Mouse (Mus musculus) heart, embryonic 10.5 days (tissue): ENCODE data around the gene Cenpu. TPM values are rescaled to one million over a fixed set of nuclear protein-coding genes. Genes with fewer than 3 reads are reported as not detected.

ENCODE experiments used
- DNase-seq: peaks from one replicate; pipeline ENCODE4 v3.0.0-alpha.2; 2017; ENCODE audit warnings: low spot score
- H3K27ac ChIP-seq: fragments of 300-500 bp; sonication (generic); 2 replicates; pipeline ENCODE4 v1.5.1; 2016; ENCODE audit warnings: mild to moderate bottlenecking
- H3K27me3 ChIP-seq: fragments of 300-500 bp; sonication (generic); 2 replicates; pipeline ENCODE4 v1.6.1; 2016; ENCODE audit warnings: mild to moderate bottlenecking; ENCODE audit not compliant: poor library complexity, insufficient read depth, severe bottlenecking
- H3K36me3 ChIP-seq: fragments of 300-500 bp; sonication (generic); 2 replicates; pipeline ENCODE4 v1.6.1; 2016; ENCODE audit warnings: mild to moderate bottlenecking, moderate library complexity
- H3K4me1 ChIP-seq: fragments of 300-500 bp; sonication (generic); 2 replicates; pipeline ENCODE4 v1.6.1; 2016; ENCODE audit warnings: mild to moderate bottlenecking
- H3K4me3 ChIP-seq: fragments of 300-500 bp; sonication (generic); 2 replicates; pipeline ENCODE4 v1.5.1; 2016; ENCODE audit warnings: mild to moderate bottlenecking, moderate library complexity
- H3K9me3 ChIP-seq: fragments of 300-500 bp; sonication (generic); 2 replicates; pipeline ENCODE4 v1.6.1; 2016; ENCODE audit warnings: mild to moderate bottlenecking, moderate library complexity
- WGBS: fragments of 180-500 bp; shearing (Covaris S2); methylation state at CpG from one replicate; pipeline ENCODE4 v1.1.7; 2016; 5-methylcytosine and 5-hydroxymethylcytosine counted together
- polyA plus RNA-seq: library from polyadenylated mRNA; unstranded; fragments of >200 nt; fragmentation: Nextera tagmentation; extraction: Ambion mirVana; gene quantifications from 2 replicates; pipeline ENCODE4 v1.2.1, GENCODE M21; 2016

The Cenpu gene
- polyA plus RNA-seq, 1 experiment from 2014 or later: 16.4 TPM

DNA sequence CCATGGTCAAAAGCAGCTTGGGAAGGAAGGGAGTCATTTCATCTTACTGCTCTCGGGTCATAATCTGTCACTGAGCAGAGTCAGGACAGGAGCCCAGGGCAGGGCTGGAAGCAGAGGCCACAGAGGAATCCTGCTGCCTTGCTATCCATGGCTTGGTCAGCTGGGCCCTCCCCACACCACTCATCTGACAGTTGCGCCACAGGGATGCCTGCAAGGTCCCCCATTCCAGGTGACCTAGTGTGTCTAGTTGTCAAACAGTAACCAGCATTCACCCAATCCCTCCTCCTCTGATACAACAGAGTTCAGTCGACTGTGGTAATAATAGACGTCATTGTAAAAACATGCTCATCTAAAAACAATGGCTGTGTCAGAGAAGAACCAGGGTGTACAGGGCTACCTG, 22.3 kb upstream of the Cenpu start:
- WGBS: 73% methylated on average over 4 of the region's 4 CpGs
- peaks cover 41% of the 10 kb centered on the region for H3K36me3 ChIP-seq
- H3K27me3 ChIP-seq: no peaks in the 10 kb centered on the region
- H3K27ac ChIP-seq: no peak overlapping the region
- H3K4me3 ChIP-seq: no peak overlapping the region
- no peaks in the 10 kb centered on the region for H3K4me1 ChIP-seq
- no peak for DNase-seq
- no peaks in the 10 kb centered on the region for H3K9me3 ChIP-seq

DNA sequence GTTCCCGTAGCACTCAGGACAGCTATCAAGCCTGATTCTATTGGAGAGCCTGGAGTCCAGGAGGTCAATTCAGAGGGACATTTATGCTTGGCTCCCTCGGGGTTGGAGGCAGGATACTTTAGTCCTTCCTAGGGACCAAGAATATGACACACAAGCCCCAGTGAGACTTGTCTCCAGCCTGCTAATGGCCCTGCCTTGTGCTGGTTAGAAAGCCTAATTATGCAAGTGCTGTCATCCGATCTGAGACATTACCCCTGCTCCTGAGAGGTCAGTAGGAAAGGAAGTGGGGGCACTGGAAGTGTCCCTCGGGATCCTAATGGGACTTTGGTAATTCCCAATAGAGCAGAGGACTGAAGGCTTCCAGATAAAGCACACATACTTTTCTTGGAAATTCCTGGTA, 21.3 kb upstream of the Cenpu start:
- Histone ChIP-seq H3K27me3 (no peaks in the 10 kb centered on the region), H3K36me3 (peaks cover 50% of the 10 kb centered on the region), H3K4me3 (no peak overlapping the region), H3K9me3 (no peaks in the 10 kb centered on the region), H3K27ac (0 out of 2 replicates have a peak overlapping the region, but pooled peaks have one; percentile 2), H3K4me1 (no peaks in the 10 kb centered on the region)
- no peak for DNase-seq
- 48% methylated on average over 4 of the region's 4 CpGs for WGBS

DNA sequence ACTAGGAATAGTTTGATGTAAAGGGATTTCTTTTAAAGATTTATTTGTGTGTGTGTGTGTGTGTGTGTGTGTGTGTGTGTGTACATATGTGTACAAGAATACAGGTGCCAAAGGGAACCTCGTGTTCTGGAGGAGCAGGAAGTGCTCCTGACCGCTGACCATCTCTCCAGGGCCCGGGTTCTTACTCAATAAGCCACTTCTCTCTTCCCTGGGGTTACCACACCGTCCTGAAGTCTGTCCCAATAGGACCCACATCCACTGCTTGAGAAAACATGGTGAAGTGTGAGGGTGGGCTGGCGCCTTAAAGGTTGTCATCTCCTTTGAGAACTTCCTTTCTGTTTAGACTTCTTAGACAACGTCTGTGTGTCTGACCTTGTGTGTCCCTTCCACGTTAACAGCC, 17.9 kb upstream of the Cenpu start:
- no peak for DNase-seq
- Histone ChIP-seq H3K27ac (no peak overlapping the region), H3K9me3 (no peaks in the 10 kb centered on the region), H3K36me3 (peaks cover 53% of the 10 kb centered on the region), H3K4me1 (no peaks in the 10 kb centered on the region), H3K4me3 (no peak overlapping the region), H3K27me3 (no peaks in the 10 kb centered on the region)
- WGBS: 79% methylated on average over 7 of the region's 7 CpGs

- WGBS: 75% methylated on average over 5 of the region's 5 CpGs
- no peaks in the 10 kb centered on the region for H3K9me3 ChIP-seq
- H3K4me3 ChIP-seq: no peak overlapping the region
- H3K27me3 ChIP-seq: no peaks in the 10 kb centered on the region
- H3K36me3 ChIP-seq: peaks cover 15% of the 10 kb centered on the region
- H3K27ac ChIP-seq: no peak overlapping the region
- H3K4me1 ChIP-seq: no peaks in the 10 kb centered on the region
- DNase-seq: no peak
Observed at GRCm38 (mm10) chr8:46539701-46540100, 12.1 kb upstream of the Cenpu start.

DNA sequence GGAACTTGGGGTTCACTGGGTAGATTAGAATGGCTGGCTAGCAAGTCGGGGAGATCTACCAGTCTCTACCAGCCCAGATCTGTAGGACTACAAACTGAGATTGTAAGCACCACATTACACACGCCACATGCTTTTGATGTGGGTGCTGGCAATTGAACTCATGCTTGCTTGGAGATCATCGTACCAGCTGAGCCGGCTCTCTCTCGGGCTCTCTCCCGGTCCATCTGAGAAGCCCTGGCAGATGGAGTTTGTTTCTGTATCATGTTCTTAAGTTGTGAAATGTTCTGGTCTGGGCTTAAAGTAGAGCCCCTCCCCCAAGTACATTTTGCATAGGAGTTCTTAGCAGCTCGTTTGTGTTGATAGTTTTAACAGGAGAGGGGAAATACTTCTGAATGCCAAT, 8.6 kb upstream of the Cenpu start:
- Histone ChIP-seq H3K36me3 (no peaks in the 10 kb centered on the region), H3K27ac (no peak overlapping the region), H3K4me3 (no peak overlapping the region), H3K27me3 (no peaks in the 10 kb centered on the region), H3K4me1 (0 out of 2 replicates have a peak, but pooled peaks cover 8% of the 10 kb centered on the region), H3K9me3 (no peaks in the 10 kb centered on the region)
- WGBS: 81% methylated on average over 7 of the region's 7 CpGs
- no peak for DNase-seq

- no peak overlapping the region for H3K27ac ChIP-seq
- H3K9me3 ChIP-seq: no peaks in the 10 kb centered on the region
- H3K27me3 ChIP-seq: no peaks in the 10 kb centered on the region
- H3K4me1 ChIP-seq: 0 out of 2 replicates have a peak, but pooled peaks cover 8% of the 10 kb centered on the region
- H3K36me3 ChIP-seq: no peaks in the 10 kb centered on the region
- no peak overlapping the region for H3K4me3 ChIP-seq
- 74% methylated on average over 6 of the region's 6 CpGs for WGBS
- DNase-seq: no peak
Observed at GRCm38 (mm10) chr8:46543662-46544061, 8.2 kb upstream of the Cenpu start.

GRCm38 (mm10) chr8:46545854-46546253, 6.0 kb upstream of the Cenpu start:
- WGBS: 81% methylated on average over 5 of the region's 5 CpGs
- no peak overlapping the region for H3K4me3 ChIP-seq
- peak overlapping the region; percentile 22; the same call in 1 of the 2 replicates for H3K27ac ChIP-seq
- 0 out of 2 replicates have a peak, but pooled peaks cover 8% of the 10 kb centered on the region for H3K4me1 ChIP-seq
- no peaks in the 10 kb centered on the region for H3K36me3 ChIP-seq
- no peaks in the 10 kb centered on the region for H3K9me3 ChIP-seq
- H3K27me3 ChIP-seq: no peaks in the 10 kb centered on the region
- no peak for DNase-seq

GRCm38 (mm10) chr8:46546431-46547176, 5.2 kb upstream of the Cenpu start:
- Histone ChIP-seq H3K4me1 (0 out of 2 replicates have a peak, but pooled peaks cover 10% of the 10 kb centered on the region), H3K27ac (peak overlapping the region; percentile 42; the same call in 1 of the 2 replicates), H3K36me3 (no peaks in the 10 kb centered on the region), H3K27me3 (no peaks in the 10 kb centered on the region), H3K9me3 (no peaks in the 10 kb centered on the region), H3K4me3 (no peak overlapping the region)
- 64% methylated on average over 11 of the region's 11 CpGs for WGBS
- peak; percentile 86 for DNase-seq

DNA sequence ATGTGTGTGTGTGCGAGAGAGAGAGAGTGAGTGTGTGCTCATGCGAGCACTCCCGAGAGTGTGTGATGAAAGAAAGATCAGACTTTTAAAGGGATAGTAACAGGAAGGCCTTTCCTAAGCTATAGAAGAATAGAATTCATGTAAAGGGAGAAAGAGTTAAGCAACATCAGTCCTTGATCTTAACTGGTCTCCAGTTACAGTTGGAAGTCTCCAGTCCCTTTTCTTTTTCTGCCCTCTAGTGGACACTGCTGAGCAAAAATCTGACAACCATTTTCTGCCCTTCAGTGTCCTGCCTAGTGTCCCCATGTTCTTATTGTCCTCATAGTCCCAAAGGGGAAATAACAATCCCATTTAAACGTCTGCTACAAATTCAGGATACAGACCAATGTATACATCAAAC, 4.6 kb upstream of the Cenpu start:
- no peak for DNase-seq
- H3K27ac ChIP-seq: peak overlapping the region; percentile 42; the same call in 1 of the 2 replicates
- H3K36me3 ChIP-seq: no peaks in the 10 kb centered on the region
- no peak overlapping the region for H3K4me3 ChIP-seq
- H3K9me3 ChIP-seq: no peaks in the 10 kb centered on the region
- peaks cover 11% of the 10 kb centered on the region; the same call in 1 of the 2 replicates for H3K4me1 ChIP-seq
- 47% methylated on average over 4 of the region's 4 CpGs for WGBS
- H3K27me3 ChIP-seq: no peaks in the 10 kb centered on the region

DNA sequence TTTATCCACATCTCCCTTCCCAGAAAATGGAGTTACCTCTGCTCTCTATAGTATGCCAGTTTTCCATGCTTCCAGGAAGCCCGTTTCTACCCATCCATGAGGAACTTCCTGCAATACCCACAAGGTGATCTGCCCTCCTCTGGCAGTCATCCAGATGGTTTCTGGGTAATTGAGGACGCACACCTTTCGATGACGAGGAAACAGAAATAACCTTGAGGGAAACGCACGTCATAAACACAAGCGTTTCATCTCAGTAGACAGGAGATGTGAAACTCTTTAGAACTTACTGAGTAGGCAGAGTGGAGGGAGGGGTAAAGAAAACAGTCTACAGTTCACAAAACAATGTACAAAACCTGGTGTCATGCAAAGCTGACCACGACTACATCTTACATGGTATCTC, 1.8 kb upstream of the Cenpu start:
- Histone ChIP-seq H3K36me3 (0 out of 2 replicates have a peak, but pooled peaks cover 4% of the 10 kb centered on the region), H3K27me3 (no peaks in the 10 kb centered on the region), H3K27ac (no peak overlapping the region), H3K9me3 (no peaks in the 10 kb centered on the region), H3K4me1 (peaks cover 19% of the 10 kb centered on the region), H3K4me3 (no peak overlapping the region)
- no peak for DNase-seq
- 78% methylated on average over 8 of the region's 8 CpGs for WGBS

GRCm38 (mm10) chr8:46551029-46551428, 799 bp upstream of the Cenpu start:
- Histone ChIP-seq H3K4me3 (peak overlapping the region; percentile 89), H3K27ac (peak overlapping the region; percentile 83), H3K36me3 (peaks cover 4% of the 10 kb centered on the region), H3K9me3 (no peaks in the 10 kb centered on the region), H3K27me3 (no peaks in the 10 kb centered on the region), H3K4me1 (peaks cover 19% of the 10 kb centered on the region)
- DNase-seq: no peak
- WGBS: 46% methylated on average over 4 of the region's 4 CpGs

- Histone ChIP-seq H3K9me3 (no peaks in the 10 kb centered on the region), H3K27ac (peak overlapping the region; percentile 83; the same call in 1 of the 2 replicates), H3K36me3 (peaks cover 16% of the 10 kb centered on the region), H3K4me1 (peaks cover 11% of the 10 kb centered on the region), H3K4me3 (peak overlapping the region; percentile 89), H3K27me3 (no peaks in the 10 kb centered on the region)
- WGBS: 3% methylated on average over 10 of the region's 10 CpGs
- DNase-seq: no peak
Observed at GRCm38 (mm10) chr8:46552441-46552765, 575 bp downstream of the Cenpu start.

DNA sequence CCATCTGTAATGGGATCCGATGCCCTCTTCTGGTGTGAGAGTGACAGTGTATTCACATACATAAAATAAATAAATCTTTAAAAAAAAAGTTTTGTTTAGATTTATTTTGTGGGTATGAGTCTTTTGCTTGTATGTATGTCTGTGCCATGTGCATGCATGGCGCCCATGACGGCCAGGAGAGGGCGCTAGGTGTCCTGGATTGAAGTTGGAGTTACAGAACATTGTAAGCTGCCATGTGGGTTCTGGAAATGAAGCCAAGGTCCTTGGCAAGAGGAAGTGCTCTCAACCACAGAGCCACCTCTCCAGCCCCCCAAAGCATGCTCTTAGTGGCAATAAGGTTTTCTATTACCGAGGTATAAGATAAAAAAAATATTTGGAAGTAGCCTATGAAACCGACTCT, 7.6 kb downstream of the Cenpu start:
- Histone ChIP-seq H3K4me3 (no peak overlapping the region), H3K4me1 (no peaks in the 10 kb centered on the region), H3K36me3 (peaks cover 58% of the 10 kb centered on the region), H3K27me3 (no peaks in the 10 kb centered on the region), H3K9me3 (no peaks in the 10 kb centered on the region), H3K27ac (no peak overlapping the region)
- WGBS: 78% methylated on average over 6 of the region's 6 CpGs
- DNase-seq: no peak

DNA sequence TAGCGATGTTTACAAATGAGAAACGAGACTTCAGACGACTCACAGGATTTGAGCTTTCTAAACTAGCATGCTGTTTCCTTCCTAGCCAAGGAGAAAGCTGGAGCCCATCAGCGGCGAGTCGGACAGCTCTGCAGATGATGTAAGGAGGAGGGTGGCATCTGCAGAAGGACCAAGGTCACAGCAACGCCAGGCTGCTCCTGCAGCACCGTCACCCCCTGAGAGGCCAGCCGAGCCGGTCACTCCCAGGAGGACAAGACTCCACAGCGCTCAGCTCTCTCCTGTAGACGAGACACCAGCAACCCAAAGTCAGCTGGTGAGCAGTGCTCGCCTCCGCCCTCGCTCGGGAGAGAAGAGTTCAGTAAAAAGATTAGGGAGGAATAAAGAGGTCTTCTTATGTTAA, 10.5 kb downstream of the Cenpu start:
- no peaks in the 10 kb centered on the region for H3K4me1 ChIP-seq
- no peak overlapping the region for H3K4me3 ChIP-seq
- peaks cover 51% of the 10 kb centered on the region for H3K36me3 ChIP-seq
- H3K9me3 ChIP-seq: no peaks in the 10 kb centered on the region
- H3K27me3 ChIP-seq: no peaks in the 10 kb centered on the region
- H3K27ac ChIP-seq: no peak overlapping the region
- 87% methylated on average over 16 of the region's 16 CpGs for WGBS
- DNase-seq: no peak
